29 mouse cellular contexts compared by ENCODE assay signal in genomic region chr3:72603718-72604359, GRCm38 (mm10).
A peak's percentile ranks its signal among the peaks of the same experiment; 100 is the strongest.
DNase-seq lines count a peak whose midpoint lies in the region; ATAC-seq and TF ChIP-seq lines count a peak whose summit lies in the region.
"Had no signal": no experiment of that assay in that cellular context is flagged by ENCODE, and none has a peak within 500 bp of the region (broad histone marks: within the 10 kb centered on the region; RNA-seq: fewer than 3 reads in every experiment).

No protein-coding gene starts in this region.

- peak; percentile 34; the same call in 1 of the 2 replicates for ATAC-seq in forebrain, embryonic 14.5 days
- ATAC-seq in forebrain, embryonic 11.5 days (replicated peaks; ENCODE audit: low FRiP score) = no peak
- ATAC-seq in hindbrain, postnatal 0 days = peak; percentile 21; the same call in 1 of the 2 replicates
- no peak for ATAC-seq in hindbrain, embryonic 12.5 days (ENCODE audit: low FRiP score)
- peak; percentile 40; the same call in 1 of the 2 replicates for ATAC-seq in G1E (ENCODE audit: extremely low read depth, insufficient number of reproducible peaks, low FRiP score, poor library complexity, severe bottlenecking)
- ATAC-seq in midbrain, embryonic 14.5 days (ENCODE audit: low FRiP score, low TSS enrichment) = peak; percentile 27; the same call in 1 of the 2 replicates
- ATAC-seq: activated CD4-positive, CD25-positive, alpha-beta regulatory T cell, adult 4 months had no signal

- no peaks in the 10 kb centered on the region for H3K4me1 ChIP-seq in forebrain, embryonic 14.5 days (ENCODE audit: control insufficient read depth, insufficient read depth, low read length)
- no peaks in the 10 kb centered on the region for H3K4me1 ChIP-seq in forebrain, embryonic 11.5 days (replicated peaks; ENCODE audit: control insufficient read depth, insufficient read depth, low read length)
- H3K4me1 ChIP-seq in hindbrain, postnatal 0 days (ENCODE audit: insufficient read depth, low read length) = no peaks in the 10 kb centered on the region
- H3K4me1 ChIP-seq in hindbrain, embryonic 12.5 days = no peaks in the 10 kb centered on the region
- 0 out of 2 replicates have a peak, but pooled peaks cover 3% of the 10 kb centered on the region for H3K4me1 ChIP-seq in G1E (ENCODE audit: insufficient read depth, low read depth, low read length)
- H3K4me1 ChIP-seq in midbrain, embryonic 14.5 days (ENCODE audit: control insufficient read depth, insufficient read depth, low read length) = no peaks in the 10 kb centered on the region
- H3K4me1 ChIP-seq: embryonic facial prominence, embryonic 13.5 days; heart, embryonic 10.5 days; hindbrain, embryonic 15.5 days; neural tube, embryonic 12.5 days had no signal

- 78% methylated on average over 9 of the region's 9 CpGs for WGBS in forebrain, embryonic 14.5 days
- 80% methylated on average over 9 of the region's 9 CpGs for WGBS in forebrain, embryonic 11.5 days
- 72% methylated on average over 9 of the region's 9 CpGs for WGBS in hindbrain, postnatal 0 days
- 77% methylated on average over 9 of the region's 9 CpGs for WGBS in hindbrain, embryonic 12.5 days
- whole genome bisulfite sequencing in midbrain, embryonic 14.5 days = 60% methylated on average over 9 of the region's 9 CpGs

- H3K9me3 ChIP-seq in forebrain, embryonic 14.5 days (replicated peaks; ENCODE audit: control insufficient read depth, low read length) = no peaks in the 10 kb centered on the region
- no peaks in the 10 kb centered on the region for H3K9me3 ChIP-seq in forebrain, embryonic 11.5 days (ENCODE audit: control insufficient read depth, low read length)
- H3K9me3 ChIP-seq in hindbrain, postnatal 0 days (ENCODE audit: low read length) = no peaks in the 10 kb centered on the region
- no peaks in the 10 kb centered on the region for H3K9me3 ChIP-seq in hindbrain, embryonic 12.5 days (replicated peaks)
- no peaks in the 10 kb centered on the region for H3K9me3 ChIP-seq in G1E (replicated peaks)
- no peaks in the 10 kb centered on the region for H3K9me3 ChIP-seq in midbrain, embryonic 14.5 days (ENCODE audit: control insufficient read depth, low read length)
- H3K9me3 ChIP-seq: embryonic facial prominence, embryonic 13.5 days; heart, embryonic 10.5 days; hindbrain, embryonic 15.5 days; neural tube, embryonic 12.5 days had no signal

- H3K4me3 ChIP-seq in forebrain, embryonic 14.5 days (ENCODE audit: low read depth, low read length) = no peak overlapping the region
- H3K4me3 ChIP-seq in forebrain, embryonic 11.5 days (ENCODE audit: low read depth, low read length) = no peak overlapping the region
- no peak overlapping the region for H3K4me3 ChIP-seq in hindbrain, postnatal 0 days (ENCODE audit: low read length)
- no peak overlapping the region for H3K4me3 ChIP-seq in hindbrain, embryonic 12.5 days
- H3K4me3 ChIP-seq in G1E (ENCODE audit: low read depth, low read length) = no peak overlapping the region; the same call in 1 of the 2 replicates
- H3K4me3 ChIP-seq in midbrain, embryonic 14.5 days (replicated peaks; ENCODE audit: low read depth, low read length) = no peak overlapping the region
- H3K4me3 ChIP-seq: embryonic facial prominence, embryonic 13.5 days; heart, embryonic 10.5 days; hindbrain, embryonic 15.5 days; myocyte; neural tube, embryonic 12.5 days had no signal

- no peak for TF ChIP-seq CTCF in hindbrain, postnatal 0 days (IDR thresholded peaks at IDR 0.05; ENCODE audit: low read depth)
- TF ChIP-seq CTCF in G1E (IDR thresholded peaks at IDR 0.05; ENCODE audit: low read depth, low read length) = no peak

- no peak overlapping the region for H3K27ac ChIP-seq in forebrain, embryonic 14.5 days (ENCODE audit: low read depth, low read length)
- no peak overlapping the region for H3K27ac ChIP-seq in forebrain, embryonic 11.5 days (ENCODE audit: low read depth, low read length)
- no peak overlapping the region for H3K27ac ChIP-seq in hindbrain, postnatal 0 days
- no peak overlapping the region for H3K27ac ChIP-seq in hindbrain, embryonic 12.5 days
- H3K27ac ChIP-seq in midbrain, embryonic 14.5 days (replicated peaks; ENCODE audit: low read depth, low read length) = no peak overlapping the region
- H3K27ac ChIP-seq: embryonic facial prominence, embryonic 13.5 days; heart, embryonic 10.5 days; hindbrain, embryonic 15.5 days; liver, embryonic 14.5 days; neural tube, embryonic 12.5 days had no signal

- H3K36me3 ChIP-seq in forebrain, embryonic 14.5 days (ENCODE audit: control insufficient read depth, insufficient read depth, low read length) = no peaks in the 10 kb centered on the region
- no peaks in the 10 kb centered on the region for H3K36me3 ChIP-seq in forebrain, embryonic 11.5 days (ENCODE audit: control insufficient read depth, insufficient read depth, low read length)
- H3K36me3 ChIP-seq in hindbrain, postnatal 0 days (ENCODE audit: insufficient read depth, low read length) = no peaks in the 10 kb centered on the region
- no peaks in the 10 kb centered on the region for H3K36me3 ChIP-seq in hindbrain, embryonic 12.5 days
- no peaks in the 10 kb centered on the region for H3K36me3 ChIP-seq in G1E (replicated peaks)
- no peaks in the 10 kb centered on the region for H3K36me3 ChIP-seq in midbrain, embryonic 14.5 days (ENCODE audit: control insufficient read depth, insufficient read depth, low read length)
- H3K36me3 ChIP-seq: embryonic facial prominence, embryonic 13.5 days; heart, embryonic 10.5 days; hindbrain, embryonic 15.5 days; neural tube, embryonic 12.5 days had no signal

- H3K9ac ChIP-seq in forebrain, embryonic 14.5 days (ENCODE audit: low read length) = no peak overlapping the region
- H3K9ac ChIP-seq in forebrain, embryonic 11.5 days (ENCODE audit: low read length) = no peak overlapping the region
- no peak overlapping the region for H3K9ac ChIP-seq in hindbrain, postnatal 0 days (replicated peaks; ENCODE audit: low read length)
- no peak overlapping the region for H3K9ac ChIP-seq in hindbrain, embryonic 12.5 days
- H3K9ac ChIP-seq in midbrain, embryonic 14.5 days (replicated peaks; ENCODE audit: low read length) = no peak overlapping the region
- H3K9ac ChIP-seq: embryonic facial prominence, embryonic 13.5 days; hindbrain, embryonic 15.5 days; liver, embryonic 14.5 days; neural tube, embryonic 12.5 days had no signal

- no peak overlapping the region for H3K4me2 ChIP-seq in forebrain, embryonic 14.5 days (ENCODE audit: low read length)
- no peak overlapping the region for H3K4me2 ChIP-seq in forebrain, embryonic 11.5 days (ENCODE audit: low read depth, low read length, severe bottlenecking)
- H3K4me2 ChIP-seq in hindbrain, postnatal 0 days (ENCODE audit: low read depth, low read length) = no peak overlapping the region
- no peak overlapping the region for H3K4me2 ChIP-seq in hindbrain, embryonic 12.5 days (replicated peaks)
- no peak overlapping the region for H3K4me2 ChIP-seq in midbrain, embryonic 14.5 days (ENCODE audit: low read length)
- H3K4me2 ChIP-seq: embryonic facial prominence, embryonic 13.5 days; hindbrain, embryonic 15.5 days; neural tube, embryonic 12.5 days had no signal

- H3K27me3 ChIP-seq in forebrain, embryonic 14.5 days (replicated peaks; ENCODE audit: control insufficient read depth, insufficient read depth, low read length) = no peaks in the 10 kb centered on the region
- H3K27me3 ChIP-seq in forebrain, embryonic 11.5 days (ENCODE audit: control insufficient read depth, insufficient read depth, low read length) = no peaks in the 10 kb centered on the region
- no peaks in the 10 kb centered on the region for H3K27me3 ChIP-seq in hindbrain, postnatal 0 days (ENCODE audit: insufficient read depth, low read length)
- no peaks in the 10 kb centered on the region for H3K27me3 ChIP-seq in hindbrain, embryonic 12.5 days
- no peaks in the 10 kb centered on the region for H3K27me3 ChIP-seq in G1E (ENCODE audit: insufficient read depth, low read length)
- H3K27me3 ChIP-seq in midbrain, embryonic 14.5 days (ENCODE audit: control insufficient read depth, insufficient read depth, low read length) = no peaks in the 10 kb centered on the region
- H3K27me3 ChIP-seq: embryonic facial prominence, embryonic 13.5 days; hindbrain, embryonic 15.5 days; neural tube, embryonic 12.5 days had no signal

- DNase-seq in forebrain, embryonic 14.5 days (ENCODE audit: low spot score) = no peak
- DNase-seq in forebrain, embryonic 11.5 days (ENCODE audit: low spot score) = no peak
- no peak for DNase-seq in hindbrain, postnatal 0 days (ENCODE audit: low spot score)
- no peak for DNase-seq in G1E (ENCODE audit: low spot score)
- DNase-seq in midbrain, embryonic 14.5 days = peak; percentile 14
- no peak for DNase-seq in testis, postnatal 14 days (ENCODE audit: low spot score)
- no peak for DNase-seq in testis, postnatal 10 days (ENCODE audit: low spot score)
- DNase-seq: adrenal gland, adult 2 months; cerebellum, adult 11 months; cerebellum, postnatal 10 days; gastrocnemius, postnatal 14 days; kidney, adult 18-20 months; kidney, postnatal 36 days; layer of hippocampus, postnatal 36 days; liver; lung, adult 2 months; lung, postnatal 10 days; right cerebral cortex, adult 18-20 months; spleen, adult 18-20 months; thymus, adult 2 months; thymus, postnatal 36 days had no signal

Comparison
In these comparisons a context has a peak if more than half of its experiments do, and no peak if none do; other contexts are left out.
1. ATAC-seq: peak in forebrain, embryonic 14.5 days (single experiment), hindbrain, postnatal 0 days (single experiment), G1E (single experiment) and midbrain, embryonic 14.5 days (single experiment); none in forebrain, embryonic 11.5 days (single experiment) and hindbrain, embryonic 12.5 days (single experiment).